Mouse (Mus musculus) lung, adult 2 months (tissue): ENCODE measurements around the gene Zfp472.

ENCODE experiments used
- CTCF ChIP-seq: fragments of 200-500 bp; IDR thresholded peaks from 2 replicates; pipeline ENCODE4 v1.5.1; 2011; ENCODE audit warnings: mild to moderate bottlenecking, low read length, control low read depth; ENCODE audit not compliant: insufficient read depth
- POLR2A ChIP-seq: fragments of 200-500 bp; IDR thresholded peaks from 2 replicates; pipeline ENCODE4 v1.6.1; 2011; ENCODE audit warnings: low read depth, mild to moderate bottlenecking, control low read depth, low read length, borderline replicate concordance; ENCODE audit errors: extremely low read depth

- no peak for TF ChIP-seq CTCF
- TF ChIP-seq POLR2A = no peak
These were observed 46.5 kb upstream of the Zfp472 start for GRCm38 (mm10) chr17:32919123-32919522.
